Mouse (Mus musculus): Measurements from ENCODE around the gene Thg1l.

- no peak for TF ChIP-seq CTCF (IDR thresholded peaks at IDR 0.05; ENCODE audit: insufficient read depth, low read length)
- no peak for TF ChIP-seq POLR2A (IDR thresholded peaks at IDR 0.05; ENCODE audit: borderline replicate concordance, extremely low read depth, low read depth, low read length)
Measured at GRCm38 (mm10) chr11:45976061-45976460, 20.8 kb upstream of the Thg1l start.

All from lung, adult 2 months (tissue).